Mouse (Mus musculus) layer of hippocampus, adult 8-10 months (tissue): ENCODE results near the gene Pxk. TPM values are rescaled to one million over a fixed set of nuclear protein-coding genes. Genes with fewer than 3 reads are reported as not detected.

Experiments
- DNase-seq, 2 experiments: peaks; one replicate each; pipeline ENCODE4 v3.0.0; 2022; ENCODE audit warnings: low spot score in 2 of 2
- total RNA-seq, 4 experiments: library from RNA; stranded (reverse); gene quantifications; 2 replicates each; pipeline ENCODE4 v1.2.4; 2022

Gene Pxk
- total RNA-seq, result 10 to 100 TPM; 27.9 to 36.9 (median 30.0) TPM

GRCm38 (mm10) chr14:8097978-8098686, at the start of gene Pxk:
Gene Pxk (plus strand): TSS chr14:8098211.
- peak; percentile 84 to 88 for DNase-seq

GRCm38 (mm10) chr14:8049334-8049733, 48.7 kb upstream of the Pxk start:
- no peak for DNase-seq

- DNase-seq, result no peak
Observed at GRCm38 (mm10) chr14:8051869-8052268, 46.1 kb upstream of the Pxk start.

GRCm38 (mm10) chr14:8052661-8053060, 45.4 kb upstream of the Pxk start:
- no peak for DNase-seq

GRCm38 (mm10) chr14:8054310-8055102, 43.5 kb upstream of the Pxk start:
- DNase-seq, result no peak

- no peak for DNase-seq
Observed at GRCm38 (mm10) chr14:8056076-8056475, 41.9 kb upstream of the Pxk start.

- DNase-seq, result no peak
Observed at GRCm38 (mm10) chr14:8059938-8060337, 38.1 kb upstream of the Pxk start.

- DNase-seq, result no peak
Observed at GRCm38 (mm10) chr14:8062076-8062475, 35.9 kb upstream of the Pxk start.

GRCm38 (mm10) chr14:8062537-8063301, 35.3 kb upstream of the Pxk start:
- peak; percentile 58 to 62 for DNase-seq

GRCm38 (mm10) chr14:8063835-8064785, 33.9 kb upstream of the Pxk start:
- no peak for DNase-seq

GRCm38 (mm10) chr14:8080165-8080679, 17.8 kb upstream of the Pxk start, which contains the start of gene Rpp14:
Gene Rpp14 (plus strand): TSS chr14:8080367.
- peak; percentile 93 to 97 for DNase-seq

- no peak for DNase-seq
Observed at GRCm38 (mm10) chr14:8080718-8081117, 17.3 kb upstream of the Pxk start.

- DNase-seq, result no peak
Observed at GRCm38 (mm10) chr14:8082949-8083348, 15.1 kb upstream of the Pxk start.

- no peak for DNase-seq
Observed at GRCm38 (mm10) chr14:8089016-8089415, 9.0 kb upstream of the Pxk start.

- no peak for DNase-seq
Observed at GRCm38 (mm10) chr14:8092573-8092972, 5.4 kb upstream of the Pxk start.

- DNase-seq, result no peak
Observed at GRCm38 (mm10) chr14:8093427-8093826, 4.6 kb upstream of the Pxk start.

GRCm38 (mm10) chr14:8094931-8095561, 3.0 kb upstream of the Pxk start:
- no peak for DNase-seq

- DNase-seq, result no peak
Observed at GRCm38 (mm10) chr14:8095562-8095950, 2.5 kb upstream of the Pxk start.

GRCm38 (mm10) chr14:8098687-8098995, 630 bp downstream of the Pxk start:
- DNase-seq, result no peak

GRCm38 (mm10) chr14:8099561-8100021, 1.6 kb downstream of the Pxk start:
- peak in 1 of 2 experiments; percentile 36 for DNase-seq
